Mouse (Mus musculus): ENCODE results near the gene Coil. TPM values are rescaled to one million over a fixed set of nuclear protein-coding genes. Genes with fewer than 3 reads are reported as not detected.

Coil gene
- total and polyA plus RNA-seq, 3 experiments: 28.5 to 37.4 (median 35.4) TPM

DNA sequence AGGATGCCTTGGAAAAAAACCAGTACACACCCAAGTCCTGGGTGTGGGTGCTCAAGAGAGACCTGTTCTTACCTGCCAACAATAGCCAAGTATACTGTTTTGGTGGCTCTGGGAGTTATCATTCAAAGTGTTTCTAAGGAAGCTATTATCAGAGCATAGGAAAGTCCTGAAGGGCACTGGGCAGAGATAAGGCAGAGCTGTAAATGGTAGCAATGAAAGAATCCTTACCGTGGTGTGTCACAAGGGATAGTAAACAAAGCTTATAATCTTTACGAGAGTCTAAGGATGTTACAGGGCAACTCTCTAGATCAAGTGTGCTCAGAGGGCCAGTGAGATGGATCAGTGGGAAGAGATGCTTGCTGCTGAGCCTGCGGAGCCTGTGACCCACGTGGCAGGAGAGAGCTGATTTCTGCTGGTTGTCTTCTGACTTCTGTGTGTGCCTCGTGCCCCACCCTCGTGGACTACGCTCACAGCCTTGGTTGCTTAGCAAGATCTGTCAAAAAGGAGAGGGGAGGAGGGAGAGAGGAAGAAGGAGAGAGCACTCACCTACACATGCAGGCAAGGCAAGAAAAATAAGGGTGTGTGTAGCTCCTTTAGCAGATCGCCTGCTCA is 52.2 kb downstream of the Coil start:
- Histone ChIP-seq H3K36me3 (replicated peaks in 1 of 2; ENCODE audit: control insufficient read depth in 1 of 2, insufficient read depth in 1 of 2, low read length in 1 of 2) (peaks cover 29 to 50% of the 10 kb centered on the region in 2 experiments), H3K27me3 (replicated peaks) (no peaks in the 10 kb centered on the region), H3K27ac (ENCODE audit: insufficient read depth, low read depth) (no peak overlapping the region), H3K4me3 (replicated peaks in 1 of 3; ENCODE audit: low read depth in 2 of 3, low read length in 2 of 3, poor library complexity in 1 of 3) (no peak overlapping the region), H3K79me2 (replicated peaks; ENCODE audit: control insufficient read depth, extremely low read depth, insufficient read depth, poor library complexity, severe bottlenecking) (no peaks in the 10 kb centered on the region), H3K4me1 (ENCODE audit: control insufficient read depth in 1 of 2, insufficient read depth in 2 of 2) (peaks cover 6 to 34% of the 10 kb centered on the region in 2 experiments), H3K4me2 (ENCODE audit: insufficient read depth, low read depth, poor library complexity, severe bottlenecking) (no peak overlapping the region), H3K9me3 (replicated peaks; ENCODE audit: low read length) (no peaks in the 10 kb centered on the region), H3K9ac (ENCODE audit: insufficient read depth, low read depth) (no peak overlapping the region)
- dilution Hi-C loops (cut with MboI; ENCODE audit: extremely low pct_ligation_motif_present, extremely low pct_unique_long_range_greater_than_20kb, low sequenced_read_pairs): no loop called here
- TF ChIP-seq GABPA (IDR thresholded peaks at IDR 0.05; ENCODE audit: insufficient replicate concordance, low read depth, low read length) (no peak), HCFC1 (IDR thresholded peaks at IDR 0.05; ENCODE audit: low read depth, low read length) (no peak), MAZ (IDR thresholded peaks at IDR 0.05; ENCODE audit: low read depth, low read length) (no peak), TCF12 (IDR thresholded peaks at IDR 0.05; ENCODE audit: low read depth, low read length) (no peak), BHLHE40 (IDR thresholded peaks at IDR 0.05; ENCODE audit: low read depth, low read length) (no peak), USF1 (IDR thresholded peaks at IDR 0.05; ENCODE audit: low read depth, low read length) (no peak), RCOR1 (conservative IDR thresholded peaks at IDR 0.05; ENCODE audit: low read depth, low read length) (no peak), RAD21 (IDR thresholded peaks at IDR 0.05; ENCODE audit: low read depth, low read length) (no peak), CTCF (conservative IDR thresholded peaks at IDR 0.05 in 1 of 2, IDR thresholded peaks at IDR 0.05 in 1 of 2; ENCODE audit: low read depth in 2 of 2, low read length in 2 of 2) (no peak), ZNF384 (IDR thresholded peaks at IDR 0.05; ENCODE audit: low read depth, low read length) (no peak), MYC (IDR thresholded peaks at IDR 0.05; ENCODE audit: low read depth, low read length) (no peak), MEF2A (IDR thresholded peaks at IDR 0.05; ENCODE audit: borderline replicate concordance, low read depth, low read length) (no peak), NRF1 (IDR thresholded peaks at IDR 0.05; ENCODE audit: low read depth, low read length) (no peak), IRF4 (IDR thresholded peaks at IDR 0.05; ENCODE audit: low read depth, low read length) (no peak), CHD2 (IDR thresholded peaks at IDR 0.05; ENCODE audit: low read length) (no peak), KAT2A (IDR thresholded peaks at IDR 0.05; ENCODE audit: insufficient replicate concordance, low read length) (no peak)
- in situ Hi-C loops (cut with MboI; ENCODE audit: low pct_ligation_motif_present, low pct_unique_long_range_greater_than_20kb, low sequenced_read_pairs): no loop called here
- no peak for DNase-seq (ENCODE audit: extremely low read depth)

DNA sequence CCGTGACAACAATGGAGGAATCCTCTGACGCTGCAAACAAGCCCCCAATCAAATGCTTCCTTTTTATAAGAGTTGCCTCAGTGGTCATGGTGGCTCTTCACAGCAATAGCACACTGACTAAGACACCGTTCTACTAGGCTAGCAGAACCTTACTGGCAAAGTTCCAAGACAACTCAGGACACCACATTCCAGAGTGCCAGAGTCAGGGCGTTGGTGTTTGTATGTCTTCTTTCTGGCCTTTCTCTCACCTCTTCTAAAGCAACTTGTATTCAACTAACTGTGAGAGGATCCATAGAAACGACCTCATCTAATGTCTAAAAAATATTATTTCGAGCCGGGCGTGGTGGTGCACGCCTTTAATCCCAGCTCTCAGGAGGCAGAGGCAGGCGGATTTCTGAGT is 53.4 kb downstream of the Coil start:
- H3K36me3 ChIP-seq (replicated peaks in 1 of 2; ENCODE audit: control insufficient read depth in 1 of 2, insufficient read depth in 1 of 2, low read length in 1 of 2): peaks cover 20 to 38% of the 10 kb centered on the region in 2 experiments
- H3K27me3 ChIP-seq (replicated peaks): no peaks in the 10 kb centered on the region
- no peaks in the 10 kb centered on the region for H3K79me2 ChIP-seq (replicated peaks; ENCODE audit: control insufficient read depth, extremely low read depth, insufficient read depth, poor library complexity, severe bottlenecking)
- no peak overlapping the region for H3K4me3 ChIP-seq (replicated peaks in 1 of 3; ENCODE audit: low read depth in 2 of 3, low read length in 2 of 3, poor library complexity in 1 of 3)
- H3K9me3 ChIP-seq (replicated peaks; ENCODE audit: low read length): no peaks in the 10 kb centered on the region
- no peak overlapping the region for H3K4me2 ChIP-seq (ENCODE audit: insufficient read depth, low read depth, poor library complexity, severe bottlenecking)
- in situ Hi-C loops (cut with MboI; ENCODE audit: low pct_ligation_motif_present, low pct_unique_long_range_greater_than_20kb, low sequenced_read_pairs) (no loop called here), dilution Hi-C loops (cut with MboI; ENCODE audit: extremely low pct_ligation_motif_present, extremely low pct_unique_long_range_greater_than_20kb, low sequenced_read_pairs) (no loop called here)
- no peak for TF ChIP-seq MAFK (IDR thresholded peaks at IDR 0.05; ENCODE audit: insufficient replicate concordance, low read length)
- no peak for TF ChIP-seq MAX (IDR thresholded peaks at IDR 0.05; ENCODE audit: low read length)
- TF ChIP-seq MAZ (IDR thresholded peaks at IDR 0.05; ENCODE audit: low read depth, low read length): no peak
- TF ChIP-seq E2F4 (IDR thresholded peaks at IDR 0.05; ENCODE audit: insufficient replicate concordance, low read depth, low read length): no peak
- TF ChIP-seq ETS1 (conservative IDR thresholded peaks at IDR 0.05; ENCODE audit: low read depth, low read length): no peak
- TF ChIP-seq CHD2 (IDR thresholded peaks at IDR 0.05; ENCODE audit: low read length): no peak
- TF ChIP-seq JUND (conservative IDR thresholded peaks at IDR 0.05; ENCODE audit: low read depth, low read length): no peak
- no peak for TF ChIP-seq BHLHE40 (IDR thresholded peaks at IDR 0.05; ENCODE audit: low read depth, low read length)
- TF ChIP-seq TCF12 (IDR thresholded peaks at IDR 0.05; ENCODE audit: low read depth, low read length): no peak
- TF ChIP-seq USF1 (IDR thresholded peaks at IDR 0.05; ENCODE audit: low read depth, low read length): no peak
- no peak for TF ChIP-seq CTCF (conservative IDR thresholded peaks at IDR 0.05 in 1 of 2, IDR thresholded peaks at IDR 0.05 in 1 of 2; ENCODE audit: low read depth in 2 of 2, low read length in 2 of 2)
- peaks cover 12 to 41% of the 10 kb centered on the region in 2 experiments for H3K4me1 ChIP-seq (ENCODE audit: control insufficient read depth in 1 of 2, insufficient read depth in 2 of 2)
- no peak overlapping the region for H3K27ac ChIP-seq (ENCODE audit: insufficient read depth, low read depth)
- DNase-seq (ENCODE audit: extremely low read depth): no peak
- H3K9ac ChIP-seq (ENCODE audit: insufficient read depth, low read depth): no peak overlapping the region
